Mouse (Mus musculus) lung, postnatal 4 days (tissue): ENCODE measurements around the gene Fxyd4.

Source experiments
- DNase-seq, 2 experiments: peaks; one replicate each; pipeline ENCODE4 v3.0.0; 2021

The Fxyd4 gene

GRCm38 (mm10) chr6:117890257-117890656, 47.2 kb downstream of the Fxyd4 start:
- DNase-seq = no peak

GRCm38 (mm10) chr6:117888642-117889096, 48.8 kb downstream of the Fxyd4 start:
- no peak for DNase-seq

- DNase-seq = no peak
Observed at GRCm38 (mm10) chr6:117888032-117888431, 49.5 kb downstream of the Fxyd4 start.

- DNase-seq = no peak
Observed at GRCm38 (mm10) chr6:117885943-117886342, 51.5 kb downstream of the Fxyd4 start.
